Mouse (Mus musculus): ENCODE data around the gene Cubn.

GRCm38 (mm10) chr2:13496087-13496486 lies 4.5 kb upstream of the Cubn start:
- TF ChIP-seq CTCF (IDR thresholded peaks at IDR 0.05; ENCODE audit: extremely low read depth, insufficient read depth, insufficient read length, insufficient replicate concordance) (no peak), POLR2A (IDR thresholded peaks at IDR 0.05; ENCODE audit: low read depth, low read length) (no peak)

Measured in spleen, adult 2 months (tissue).